Mouse (Mus musculus) lung, adult 2 months (tissue): ENCODE measurements around the gene Cfap77.

Experiments used
- CTCF ChIP-seq: fragments of 200-500 bp; IDR thresholded peaks from 2 replicates; pipeline ENCODE4 v1.5.1; 2011; ENCODE audit warnings: mild to moderate bottlenecking, low read length, control low read depth; ENCODE audit not compliant: insufficient read depth
- POLR2A ChIP-seq: fragments of 200-500 bp; IDR thresholded peaks from 2 replicates; pipeline ENCODE4 v1.6.1; 2011; ENCODE audit warnings: low read depth, mild to moderate bottlenecking, control low read depth, low read length, borderline replicate concordance; ENCODE audit errors: extremely low read depth

DNA sequence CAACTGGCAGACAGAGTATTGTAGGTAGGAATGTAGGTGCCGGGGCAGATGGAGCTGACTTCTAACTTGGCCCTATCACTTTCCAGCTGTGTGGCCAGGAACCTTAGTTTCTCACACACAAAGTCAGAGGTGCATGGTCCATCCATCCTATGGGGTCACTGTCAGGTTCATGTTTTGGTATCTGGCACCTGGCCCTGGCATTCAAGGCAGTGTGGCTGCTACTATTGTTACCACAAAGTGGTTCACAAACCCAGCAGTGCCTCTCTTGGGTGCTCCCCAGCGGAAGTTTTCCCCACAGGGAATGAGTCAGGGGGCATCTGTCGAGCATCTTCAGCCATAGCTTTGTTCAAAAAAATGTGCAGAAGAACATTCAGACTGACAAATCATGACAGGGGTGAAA lies 108.6 kb downstream of the Cfap77 start:
- TF ChIP-seq POLR2A, result no peak
- no peak for TF ChIP-seq CTCF
